Mouse (Mus musculus) lung, postnatal 0 days (tissue): ENCODE results near the gene 1700029I15Rik. TPM values are rescaled to one million over a fixed set of nuclear protein-coding genes. Genes with fewer than 3 reads are reported as not detected.

ENCODE experiments used
- ATAC-seq: fragments of 200-750 bp; cut with Nextera tagmentation; 2 replicates; pipeline ENCODE4 v1.8.0; 2017; ENCODE audit warnings: moderate library complexity
- DNase-seq: peaks from one replicate; pipeline ENCODE4 v3.0.0-alpha.2; 2016; ENCODE audit warnings: low spot score
- H3K27ac ChIP-seq: fragments of 300-500 bp; sonication (generic); 2 replicates; pipeline ENCODE4 v1.5.1; 2014; ENCODE audit warnings: antibody characterized with exemption, mild to moderate bottlenecking, low read length, mixed read lengths
- H3K27me3 ChIP-seq: fragments of 300-500 bp; sonication (generic); replicated peaks from 2 replicates; pipeline ENCODE4 v1.6.1; 2014; ENCODE audit warnings: low read length, mixed read lengths; ENCODE audit not compliant: insufficient read depth
- H3K36me3 ChIP-seq: fragments of 300-500 bp; sonication (generic); 2 replicates; pipeline ENCODE4 v1.6.1; 2014; ENCODE audit warnings: low read length, mixed read lengths; ENCODE audit not compliant: insufficient read depth
- H3K4me1 ChIP-seq: fragments of 300-500 bp; sonication (generic); 2 replicates; pipeline ENCODE4 v1.6.1; 2014; ENCODE audit warnings: antibody characterized with exemption, low read depth, low read length, mixed read lengths; ENCODE audit not compliant: insufficient read depth
- H3K4me2 ChIP-seq: fragments of 300-500 bp; sonication (generic); replicated peaks from 2 replicates; pipeline ENCODE4 v1.6.1; 2014; ENCODE audit warnings: low read depth, mild to moderate bottlenecking, low read length, moderate library complexity, mixed read lengths
- H3K4me3 ChIP-seq: fragments of 300-500 bp; sonication (generic); 2 replicates; pipeline ENCODE4 v1.5.1; 2014; ENCODE audit warnings: low read depth, low read length
- H3K9ac ChIP-seq: fragments of 300-500 bp; sonication (generic); replicated peaks from 2 replicates; pipeline ENCODE4 v1.6.1; 2014; ENCODE audit warnings: low read depth, mild to moderate bottlenecking
- H3K9me3 ChIP-seq: fragments of 300-500 bp; sonication (generic); 2 replicates; pipeline ENCODE4 v1.6.1; 2016; ENCODE audit warnings: low read length, mixed read lengths
- CTCF ChIP-seq: IDR thresholded peaks from 2 replicates; pipeline ENCODE4 v1.5.1; 2016; ENCODE audit warnings: antibody characterized with exemption, mild to moderate bottlenecking
- EP300 ChIP-seq: IDR thresholded peaks from 2 replicates; pipeline ENCODE4 v1.6.1; 2016; ENCODE audit warnings: antibody characterized with exemption, mild to moderate bottlenecking, control low read depth
- WGBS: fragments of 180-500 bp; shearing (Covaris S2); extraction: QIAGEN DNeasy Blood & Tissue Kit; methylation state at CpG from one replicate; pipeline ENCODE4 v1.1.7; 2014; 5-methylcytosine and 5-hydroxymethylcytosine counted together
- polyA plus RNA-seq: library from polyadenylated mRNA; unstranded; fragments of >200 nt; fragmentation: Nextera tagmentation; extraction: Ambion mirVana; gene quantifications from 2 replicates; pipeline ENCODE4 v1.2.1, GENCODE M21; 2015

The 1700029I15Rik gene
- polyA plus RNA-seq, 1 experiment from 2014 or later, result 2.3 TPM

DNA sequence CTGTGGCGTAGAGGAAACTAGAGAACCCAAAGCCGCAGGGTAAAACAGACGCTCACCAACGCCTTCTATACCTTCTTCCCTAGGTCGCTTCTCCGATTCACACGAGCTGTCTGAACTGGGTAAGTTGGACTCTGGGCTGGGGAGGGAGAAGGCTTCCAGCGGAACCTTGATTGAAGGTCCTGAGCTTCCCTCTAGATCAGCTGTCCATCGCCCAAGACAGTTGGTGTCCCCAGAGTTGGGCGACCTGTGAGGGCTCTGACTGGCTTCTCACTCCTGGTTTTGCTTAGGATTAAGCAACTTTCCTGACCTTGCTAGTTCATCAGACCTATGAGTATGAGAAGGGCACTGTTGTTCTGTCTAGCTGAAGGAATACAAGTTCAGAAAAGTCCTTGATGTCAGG is 6.5 kb upstream of the 1700029I15Rik start:
- Histone ChIP-seq H3K4me2 (peak overlapping the region; percentile 74), H3K4me3 (peak overlapping the region; percentile 54), H3K36me3 (peaks cover 14% of the 10 kb centered on the region), H3K9me3 (no peaks in the 10 kb centered on the region), H3K4me1 (peaks cover 13% of the 10 kb centered on the region; the same call in 1 of the 2 replicates), H3K27ac (peak overlapping the region; percentile 93), H3K9ac (peak overlapping the region; percentile 70), H3K27me3 (no peaks in the 10 kb centered on the region; the same call in 1 of the 2 replicates)
- DNase-seq (no peak), ATAC-seq (no peak)
- TF ChIP-seq EP300 (no peak), CTCF (no peak)
- WGBS, result 10% methylated on average over 10 of the region's 10 CpGs

DNA sequence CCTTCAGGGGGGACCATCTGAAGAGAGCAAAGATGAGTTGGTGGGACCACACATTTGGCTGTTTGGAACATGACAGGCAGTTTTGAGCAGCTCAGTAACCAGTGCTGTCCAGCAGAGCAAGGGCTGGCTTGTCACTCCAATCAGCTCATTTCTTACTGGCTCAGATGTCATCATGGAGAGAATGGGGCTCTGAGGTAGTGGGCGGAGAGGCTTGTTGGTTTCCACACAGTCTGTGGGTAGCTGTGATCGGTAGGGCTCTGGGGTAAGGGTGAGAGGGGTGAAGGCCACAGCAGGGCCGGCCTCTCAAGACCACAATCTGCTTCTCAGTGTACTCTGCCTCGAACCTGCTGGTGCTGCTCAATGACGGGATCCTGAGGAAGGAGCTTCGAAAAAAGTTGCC is 6.0 kb upstream of the 1700029I15Rik start:
- Histone ChIP-seq H3K9ac (peak overlapping the region; percentile 70), H3K4me1 (peaks cover 13% of the 10 kb centered on the region; the same call in 1 of the 2 replicates), H3K27ac (no peak overlapping the region), H3K4me2 (peak overlapping the region; percentile 74; the same call in 1 of the 2 replicates), H3K27me3 (no peaks in the 10 kb centered on the region), H3K36me3 (peaks cover 19% of the 10 kb centered on the region), H3K4me3 (no peak overlapping the region), H3K9me3 (no peaks in the 10 kb centered on the region)
- 69% methylated on average over 6 of the region's 6 CpGs for WGBS
- no peak for ATAC-seq
- TF ChIP-seq CTCF (no peak), EP300 (no peak)
- DNase-seq, result peak; percentile 32

DNA sequence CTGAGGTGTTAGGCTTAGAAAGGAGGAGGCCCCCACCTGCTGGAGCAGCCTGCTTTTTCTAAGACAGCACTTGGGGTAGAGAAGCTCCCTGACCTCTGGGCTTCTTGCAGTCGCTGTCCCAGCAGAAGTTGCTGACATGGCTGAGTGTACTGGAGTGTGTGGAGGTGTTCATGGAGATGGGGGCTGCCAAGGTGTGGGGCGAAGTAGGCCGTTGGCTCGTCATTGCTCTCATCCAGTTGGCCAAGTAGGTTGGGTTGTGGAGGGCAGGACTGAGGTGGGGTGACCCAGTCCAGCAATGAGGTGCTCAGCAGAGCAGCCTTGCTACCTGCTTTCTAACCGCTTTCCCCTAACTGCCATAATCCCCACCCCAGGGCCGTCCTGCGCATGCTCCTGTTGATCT is 5.0 kb upstream of the 1700029I15Rik start:
- TF ChIP-seq EP300, result no peak
- no peak for TF ChIP-seq CTCF
- Histone ChIP-seq H3K4me1 (peaks cover 10% of the 10 kb centered on the region; the same call in 1 of the 2 replicates), H3K4me2 (no peak overlapping the region), H3K9ac (no peak overlapping the region), H3K4me3 (no peak overlapping the region), H3K36me3 (peaks cover 24% of the 10 kb centered on the region), H3K9me3 (no peaks in the 10 kb centered on the region), H3K27ac (no peak overlapping the region), H3K27me3 (no peaks in the 10 kb centered on the region)
- DNase-seq (no peak), ATAC-seq (no peak)
- 91% methylated on average over 7 of the region's 7 CpGs for WGBS

DNA sequence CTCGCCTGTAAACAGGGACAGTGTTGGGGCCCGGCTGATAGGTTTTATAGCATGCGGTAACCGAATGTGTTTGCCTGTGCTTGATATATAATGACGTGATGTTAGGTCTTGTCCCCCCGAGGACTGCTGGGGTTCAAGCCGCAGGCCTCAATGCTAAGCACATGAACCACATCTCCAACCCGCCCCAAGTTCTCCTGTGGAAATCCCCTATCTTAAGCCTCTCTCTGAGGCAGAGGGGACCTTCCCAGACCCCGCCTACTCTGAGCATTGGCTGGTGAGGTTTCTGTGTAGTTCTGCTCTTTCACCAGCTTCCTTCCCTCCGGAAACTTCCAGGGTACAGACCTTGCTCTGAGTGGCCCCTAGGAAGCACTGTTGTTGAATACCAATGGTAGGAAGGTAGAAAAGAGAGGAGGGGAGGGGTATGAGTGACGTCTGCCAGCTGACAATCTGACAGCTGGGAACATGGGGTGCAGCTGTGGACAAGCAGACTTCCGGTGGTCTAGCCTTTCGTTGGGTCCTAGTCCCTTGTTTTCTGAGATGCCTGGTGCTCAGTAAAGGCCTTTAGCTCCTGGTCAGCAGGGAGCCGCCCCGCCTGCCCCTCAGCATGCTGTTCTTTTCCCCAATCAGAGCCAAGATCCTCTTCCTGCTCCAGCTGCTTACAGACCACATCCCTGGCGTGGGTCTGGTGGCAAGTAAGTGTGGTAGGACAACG is 2.4 kb upstream of the 1700029I15Rik start:
- Histone ChIP-seq H3K9ac (no peak overlapping the region), H3K4me3 (no peak overlapping the region), H3K4me2 (no peak overlapping the region), H3K4me1 (peaks cover 9% of the 10 kb centered on the region; the same call in 1 of the 2 replicates), H3K36me3 (peaks cover 24% of the 10 kb centered on the region), H3K27ac (no peak overlapping the region), H3K27me3 (no peaks in the 10 kb centered on the region), H3K9me3 (no peaks in the 10 kb centered on the region)
- WGBS, result 79% methylated on average over 17 of the region's 17 CpGs
- no peak for ATAC-seq
- DNase-seq, result no peak
- TF ChIP-seq EP300, result no peak
- no peak for TF ChIP-seq CTCF

DNA sequence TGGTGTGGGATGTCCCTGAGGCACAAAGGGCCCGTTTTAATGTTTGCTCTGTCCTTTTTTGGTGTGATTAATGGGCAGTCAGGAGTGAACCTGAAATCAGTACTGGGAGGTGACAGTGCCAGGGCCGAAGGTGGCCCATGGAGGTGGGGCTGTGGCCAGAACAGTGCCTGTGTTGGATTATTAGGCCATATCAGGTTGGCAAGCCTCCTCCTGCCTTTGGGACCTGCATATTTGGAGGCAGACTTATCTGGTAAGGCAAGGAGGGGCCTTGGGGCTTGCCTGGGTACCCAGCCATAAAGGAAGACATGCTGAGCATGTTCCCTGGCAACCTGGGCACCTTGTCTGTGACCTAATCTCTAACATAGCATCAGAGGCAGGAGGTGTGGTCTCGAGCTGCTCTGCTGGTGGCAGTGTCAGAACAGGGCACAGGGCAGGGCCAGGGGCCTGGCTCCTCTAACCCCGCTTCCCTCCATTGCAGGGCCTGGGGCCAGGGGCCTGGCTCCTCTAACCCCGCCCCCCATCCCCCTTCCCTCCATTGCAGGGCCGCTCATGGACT is 1.8 kb upstream of the 1700029I15Rik start:
- 66% methylated on average over 6 of the region's 6 CpGs for WGBS
- no peak overlapping the region for H3K9ac ChIP-seq
- H3K4me2 ChIP-seq, result no peak overlapping the region
- no peaks in the 10 kb centered on the region for H3K27me3 ChIP-seq
- H3K27ac ChIP-seq, result no peak overlapping the region
- peaks cover 9% of the 10 kb centered on the region; the same call in 1 of the 2 replicates for H3K4me1 ChIP-seq
- no peak for ATAC-seq
- H3K9me3 ChIP-seq, result no peaks in the 10 kb centered on the region
- no peak for DNase-seq
- no peak for TF ChIP-seq EP300
- H3K4me3 ChIP-seq, result no peak overlapping the region
- H3K36me3 ChIP-seq, result peaks cover 24% of the 10 kb centered on the region

- no peak for ATAC-seq
- Histone ChIP-seq H3K4me2 (no peak overlapping the region), H3K9ac (no peak overlapping the region), H3K9me3 (no peaks in the 10 kb centered on the region), H3K27me3 (no peaks in the 10 kb centered on the region), H3K27ac (no peak overlapping the region), H3K4me3 (no peak overlapping the region), H3K36me3 (peaks cover 24% of the 10 kb centered on the region), H3K4me1 (peaks cover 4% of the 10 kb centered on the region; the same call in 1 of the 2 replicates)
- no peak for DNase-seq
- WGBS, result 78% methylated on average over 5 of the region's 5 CpGs
- no peak for TF ChIP-seq EP300
- TF ChIP-seq CTCF, result no peak
These were observed 1.2 kb upstream of the 1700029I15Rik start for GRCm38 (mm10) chr2:92381161-92381560.
